Mouse (Mus musculus) G1E (cell line): ENCODE data around the gene 1700066M21Rik. TPM values are rescaled to one million over a fixed set of nuclear protein-coding genes. Genes with fewer than 3 reads are reported as not detected.
A peak's percentile ranks its signal among the peaks of the same experiment; 100 is the strongest.

Experiments used
- ATAC-seq: 2 replicates; pipeline ENCODE4 v1.8.0; 2016; ENCODE audit warnings: mild to moderate bottlenecking; ENCODE audit not compliant: insufficient number of reproducible peaks, poor library complexity, low FRiP score, severe bottlenecking; ENCODE audit errors: extremely low read depth
- DNase-seq: peaks from one replicate; pipeline ENCODE4 v3.0.0; 2012; ENCODE audit warnings: low spot score
- H3K27me3 ChIP-seq: 2 replicates; pipeline ENCODE4 v1.6.1; 2012; ENCODE audit warnings: mild to moderate bottlenecking, low read length, inconsistent platforms; ENCODE audit not compliant: insufficient read depth
- H3K36me3 ChIP-seq: replicated peaks from 2 replicates; pipeline ENCODE3; 2012; ENCODE audit warnings: mild to moderate bottlenecking, inconsistent platforms
- H3K4me1 ChIP-seq: 2 replicates; pipeline ENCODE4 v1.6.1; 2012; ENCODE audit warnings: low read depth, low read length, inconsistent platforms, mixed read lengths; ENCODE audit not compliant: insufficient read depth
- H3K4me3 ChIP-seq: 2 replicates; pipeline ENCODE4 v1.5.1; 2012; ENCODE audit warnings: low read depth, mild to moderate bottlenecking, inconsistent platforms, low read length, moderate library complexity, mixed read lengths
- H3K9me3 ChIP-seq: replicated peaks from 2 replicates; pipeline ENCODE4 v1.6.1; 2012; ENCODE audit warnings: inconsistent platforms
- CTCF ChIP-seq: IDR thresholded peaks from 2 replicates; pipeline ENCODE4 v1.5.1; 2012; ENCODE audit warnings: low read depth, low read length, inconsistent platforms, mixed read lengths
- GATA1 ChIP-seq: IDR thresholded peaks from 2 replicates; pipeline ENCODE4 v1.6.1; 2012; ENCODE audit warnings: borderline replicate concordance, low read length, inconsistent platforms, mixed read lengths
- GATA2 ChIP-seq: IDR thresholded peaks from 2 replicates; pipeline ENCODE4 v1.6.1; 2012; ENCODE audit warnings: low read depth, low read length, inconsistent platforms, borderline replicate concordance
- POLR2AphosphoS5 ChIP-seq: IDR thresholded peaks from 2 replicates; pipeline ENCODE4 v1.6.1; 2012; ENCODE audit warnings: low read depth, low read length, inconsistent platforms; ENCODE audit not compliant: insufficient replicate concordance
- TAL1 ChIP-seq: conservative IDR thresholded peaks from 2 replicates; pipeline ENCODE4 v1.6.1; 2012; ENCODE audit warnings: low read depth, low read length, inconsistent platforms, mixed read lengths
- polyA plus RNA-seq: library from polyadenylated mRNA; stranded (reverse); fragments of >175 nt; gene quantifications from 2 replicates; pipeline ENCODE4 v1.2.3, GENCODE M21; 2012
- total RNA-seq, 2 experiments: library from RNA; stranded (forward) in 1 of 2; stranded (reverse) in 1 of 2; fragments of 200-1000 nt in 1 of 2; fragments of >200 nt in 1 of 2; fragmentation: Nextera tagmentation in 1 of 2; gene quantifications; 2 replicates each; pipeline ENCODE4 v1.2.3; 2014 to 2017

Gene 1700066M21Rik
- total and polyA plus RNA-seq, 3 experiments: 14.6 to 27.2 (median 25.5) TPM

- no peak overlapping the region for H3K4me3 ChIP-seq
- no peak for TF ChIP-seq GATA1
- peak; percentile 41; the same call in 1 of the 2 replicates for TF ChIP-seq CTCF
- H3K9me3 ChIP-seq: no peaks in the 10 kb centered on the region
- H3K27me3 ChIP-seq: peaks cover 29% of the 10 kb centered on the region
- no peaks in the 10 kb centered on the region; the same call in 1 of the 2 replicates for H3K4me1 ChIP-seq
- no peaks in the 10 kb centered on the region for H3K36me3 ChIP-seq
- peak; percentile 54; the same call in 1 of the 2 replicates for ATAC-seq
- peak; percentile 58 for DNase-seq
Observed at GRCm38 (mm10) chr1:57428368-57429308, 51.2 kb downstream of the 1700066M21Rik start.

GRCm38 (mm10) chr1:57429786-57430483, 52.5 kb downstream of the 1700066M21Rik start:
- ATAC-seq: no peak
- Histone ChIP-seq H3K4me1 (no peaks in the 10 kb centered on the region; the same call in 1 of the 2 replicates), H3K36me3 (no peaks in the 10 kb centered on the region), H3K4me3 (no peak overlapping the region), H3K27me3 (peaks cover 19% of the 10 kb centered on the region), H3K9me3 (no peaks in the 10 kb centered on the region)
- no peak for DNase-seq
- TF ChIP-seq GATA1: no peak
- no peak for TF ChIP-seq CTCF
- TF ChIP-seq GATA2: no peak
- no peak for TF ChIP-seq TAL1
- TF ChIP-seq POLR2AphosphoS5: no peak

GRCm38 (mm10) chr1:57433141-57433540, 55.7 kb downstream of the 1700066M21Rik start:
- ATAC-seq (no peak), DNase-seq (no peak)
- Histone ChIP-seq H3K4me3 (no peak overlapping the region), H3K4me1 (peaks cover 14% of the 10 kb centered on the region), H3K27me3 (peaks cover 9% of the 10 kb centered on the region), H3K9me3 (no peaks in the 10 kb centered on the region), H3K36me3 (no peaks in the 10 kb centered on the region)
- no peak for TF ChIP-seq TAL1
- no peak for TF ChIP-seq GATA1
- no peak for TF ChIP-seq CTCF
- TF ChIP-seq POLR2AphosphoS5: no peak
- TF ChIP-seq GATA2: no peak

Other genes with a start within 250 kb of the 1700066M21Rik start
- gene Maip1, start 28.7 kb downstream of the 1700066M21Rik start, total RNA-seq (2014; fragmentation: Nextera tagmentation): 13.5 and 14.8 TPM in 2 replicates
- gene Maip1, start 28.7 kb downstream of the 1700066M21Rik start, total RNA-seq (2017): 18.7 and 19.0 TPM in 2 replicates
- gene Maip1, start 28.7 kb downstream of the 1700066M21Rik start, polyA plus RNA-seq: 22.2 and 28.6 TPM in 2 replicates
- gene Tyw5, start 29.5 kb downstream of the 1700066M21Rik start, total RNA-seq (2014; fragmentation: Nextera tagmentation): 67.6 and 94.2 TPM in 2 replicates
- 65.2 and 72.7 TPM in 2 replicates for gene Tyw5, start 29.5 kb downstream of the 1700066M21Rik start, total RNA-seq (2017)
- gene Tyw5, start 29.5 kb downstream of the 1700066M21Rik start, polyA plus RNA-seq: 1.5 and 1.6 TPM in 2 replicates